Mouse (Mus musculus) thymus, postnatal 0 days (tissue): Measurements from ENCODE around the gene Tdrd7. TPM values are rescaled to one million over a fixed set of nuclear protein-coding genes. Genes with fewer than 3 reads are reported as not detected.

ENCODE experiments used
- DNase-seq: peaks from one replicate; pipeline ENCODE4 v3.0.0-alpha.2; 2015; ENCODE audit warnings: low spot score
- polyA plus RNA-seq: library from polyadenylated mRNA; unstranded; fragments of >200 nt; fragmentation: Nextera tagmentation; extraction: Ambion mirVana; gene quantifications from 2 replicates; pipeline ENCODE4 v1.2.1, GENCODE M21; 2015

Gene Tdrd7
- polyA plus RNA-seq = 8.8 and 9.2 TPM in 2 replicates

DNA sequence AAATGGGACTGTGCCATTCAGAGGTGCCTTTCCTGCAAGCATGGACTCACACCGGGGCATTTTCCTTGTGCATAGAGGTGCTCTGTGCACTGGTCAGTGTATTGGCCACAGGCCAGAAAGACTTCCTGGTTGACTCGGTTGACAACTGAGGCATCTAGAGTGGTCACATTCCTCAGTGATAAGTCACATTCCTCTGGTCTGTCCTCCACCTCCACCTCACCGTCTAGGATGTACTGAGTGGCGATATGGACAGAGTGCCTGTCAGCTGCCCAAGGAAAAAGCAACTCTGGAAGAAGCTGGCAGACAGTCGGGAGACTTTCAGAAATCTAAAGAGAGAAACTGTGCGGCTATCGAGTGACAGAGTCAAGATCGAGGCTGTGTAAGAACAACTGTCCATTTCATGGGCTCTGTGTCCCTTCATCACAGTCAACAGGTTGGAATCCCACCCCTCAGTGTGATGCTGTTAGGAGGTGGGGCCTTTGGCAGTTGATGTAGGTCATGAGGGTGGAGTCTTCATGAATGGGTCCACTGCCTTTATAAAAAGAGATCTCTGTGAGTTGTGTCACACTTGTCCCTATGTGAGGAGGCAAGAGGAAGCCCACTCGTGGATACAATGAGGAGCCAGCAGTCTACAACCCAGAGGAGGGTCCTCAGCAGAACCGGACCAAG lies at the start of gene Tdrd7:
TSS of gene Tdrd7 (plus strand) at position 564 of the 669 bp plus-strand sequence.
- DNase-seq = no peak

DNA sequence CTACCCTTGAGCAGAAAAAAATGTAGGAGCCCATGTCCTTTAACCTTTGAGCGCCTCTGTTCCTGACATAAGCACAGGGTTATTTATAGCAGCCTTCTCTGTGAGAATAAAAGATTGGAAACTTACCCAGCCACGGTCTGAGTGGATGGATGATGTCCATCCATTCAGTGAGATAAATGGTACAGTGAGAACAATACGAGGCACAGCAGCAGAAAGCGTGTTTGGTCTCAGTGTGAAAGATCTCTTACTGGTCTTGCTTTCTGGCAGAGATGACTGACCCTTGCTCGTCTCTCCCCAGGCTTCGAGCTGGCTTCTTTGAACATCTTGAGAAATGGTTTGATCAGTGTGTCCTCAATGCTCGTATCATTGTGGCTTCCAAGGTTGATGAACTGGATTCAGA lies 48.0 kb upstream of the Tdrd7 start:
- DNase-seq = no peak

DNA sequence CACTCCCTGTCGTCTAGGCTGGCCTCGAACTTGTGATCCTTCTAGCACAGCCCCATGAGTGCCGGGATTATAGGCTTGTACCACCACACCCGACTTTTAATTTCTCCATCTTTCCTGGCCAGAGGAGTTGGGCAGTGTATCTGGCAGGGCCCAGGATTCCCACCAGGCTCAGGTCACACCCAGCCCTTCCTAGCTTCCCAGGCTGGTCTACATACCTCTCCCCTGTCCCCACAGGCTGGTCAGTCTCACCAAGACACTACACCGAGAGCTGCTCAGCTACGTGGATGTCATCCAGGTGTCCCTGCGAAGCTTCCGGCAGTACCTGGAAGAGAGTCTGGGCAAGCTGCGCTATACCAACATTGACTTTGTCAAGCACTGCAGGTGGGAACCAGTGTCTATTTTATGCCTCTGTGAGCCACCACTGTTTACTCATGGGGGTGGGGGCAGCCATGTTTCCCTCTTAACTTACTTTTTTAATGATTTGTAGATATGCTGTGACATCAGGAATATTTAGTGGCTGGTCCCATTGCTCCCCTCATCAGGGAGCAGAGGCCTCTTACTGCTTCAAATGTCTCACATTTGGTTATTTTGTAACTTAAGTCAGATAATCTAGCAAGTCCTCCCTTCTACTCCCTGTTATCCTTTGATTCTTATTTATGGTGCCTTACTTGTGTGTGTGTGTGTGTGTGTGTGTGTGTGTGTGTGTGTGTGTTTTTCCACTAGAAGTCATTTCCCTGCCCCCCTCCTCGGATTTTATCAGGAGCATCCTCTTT lies 43.3 kb upstream of the Tdrd7 start:
- DNase-seq = no peak

DNA sequence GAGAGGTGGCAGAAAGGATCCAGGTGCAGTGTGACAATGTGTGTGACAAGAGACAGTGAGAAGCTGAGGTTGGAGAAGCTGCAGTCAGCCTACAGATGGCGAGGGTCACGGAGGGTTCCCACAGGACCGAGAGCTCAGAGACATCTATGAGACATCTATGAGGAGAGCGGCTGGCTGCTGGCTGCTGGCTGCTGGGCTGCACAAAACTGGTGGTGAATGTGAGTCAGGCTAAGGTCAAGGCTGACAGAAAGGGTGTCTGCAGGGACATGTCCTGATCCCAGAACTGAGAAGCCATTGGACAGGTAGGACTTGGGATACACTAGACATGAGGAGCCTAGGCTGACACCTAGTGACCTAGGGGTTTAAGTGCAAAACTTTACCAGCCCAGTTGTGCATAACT lies 41.1 kb upstream of the Tdrd7 start:
- no peak for DNase-seq

DNA sequence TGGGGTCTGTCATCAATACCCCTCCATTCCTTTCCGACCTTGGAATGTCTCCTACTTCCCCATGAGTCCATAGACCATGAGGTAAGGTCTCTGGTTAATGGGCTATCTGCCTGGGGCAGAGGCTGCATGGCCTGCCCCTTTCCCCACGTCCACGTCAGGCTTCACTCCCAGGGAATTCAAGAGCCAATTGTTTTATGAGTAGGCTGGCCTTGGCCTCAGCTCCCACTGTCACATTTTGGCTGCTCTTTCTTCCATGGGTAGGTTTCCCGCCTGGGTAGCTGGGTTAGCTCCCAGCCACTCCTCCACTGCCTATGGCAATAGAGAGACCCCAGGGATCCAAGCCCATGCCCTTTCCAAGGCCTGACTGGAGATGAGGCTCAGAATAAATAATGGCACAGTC lies 36.6 kb upstream of the Tdrd7 start:
- DNase-seq = no peak

DNA sequence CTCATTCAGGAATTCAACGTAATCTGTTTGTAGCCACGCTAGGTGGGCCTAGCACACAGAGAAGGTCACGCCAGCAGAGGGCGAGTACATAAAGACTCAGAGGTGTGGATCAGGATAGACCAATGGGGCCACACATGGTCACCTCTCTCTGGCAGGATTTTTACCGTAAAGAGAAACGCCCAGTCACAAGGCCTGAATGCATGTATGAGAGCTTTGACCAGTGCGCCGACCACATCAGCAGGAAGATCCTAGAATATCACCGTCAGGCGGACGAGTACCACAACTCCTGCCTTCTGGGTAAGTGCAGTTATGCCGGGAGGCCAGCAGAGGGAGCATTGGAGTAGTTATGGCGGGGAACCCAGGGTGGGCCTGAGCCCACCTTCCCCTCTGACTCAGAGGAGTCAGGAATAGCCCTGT lies 23.5 kb upstream of the Tdrd7 start:
- peak; percentile 53 for DNase-seq

DNA sequence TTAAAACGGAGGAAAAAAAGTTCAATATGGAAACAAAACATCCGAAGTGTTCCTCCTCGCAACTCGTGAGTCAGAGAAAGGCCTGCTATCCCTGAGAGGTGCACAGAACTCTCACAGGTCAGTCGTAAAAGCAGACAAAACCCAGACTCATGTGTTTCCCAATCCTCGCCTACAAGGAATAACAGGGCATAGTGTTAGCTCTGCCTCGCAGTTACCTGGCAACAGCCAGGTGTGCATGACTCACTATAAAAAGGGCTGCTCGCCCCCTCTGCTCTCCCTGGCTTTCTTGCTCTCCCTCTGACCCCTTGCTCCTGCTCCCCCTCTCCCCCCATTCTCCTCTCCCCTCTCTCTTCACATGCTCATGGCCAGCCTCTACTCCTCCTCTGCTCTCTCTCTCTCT lies 17.4 kb upstream of the Tdrd7 start:
- DNase-seq = no peak

DNA sequence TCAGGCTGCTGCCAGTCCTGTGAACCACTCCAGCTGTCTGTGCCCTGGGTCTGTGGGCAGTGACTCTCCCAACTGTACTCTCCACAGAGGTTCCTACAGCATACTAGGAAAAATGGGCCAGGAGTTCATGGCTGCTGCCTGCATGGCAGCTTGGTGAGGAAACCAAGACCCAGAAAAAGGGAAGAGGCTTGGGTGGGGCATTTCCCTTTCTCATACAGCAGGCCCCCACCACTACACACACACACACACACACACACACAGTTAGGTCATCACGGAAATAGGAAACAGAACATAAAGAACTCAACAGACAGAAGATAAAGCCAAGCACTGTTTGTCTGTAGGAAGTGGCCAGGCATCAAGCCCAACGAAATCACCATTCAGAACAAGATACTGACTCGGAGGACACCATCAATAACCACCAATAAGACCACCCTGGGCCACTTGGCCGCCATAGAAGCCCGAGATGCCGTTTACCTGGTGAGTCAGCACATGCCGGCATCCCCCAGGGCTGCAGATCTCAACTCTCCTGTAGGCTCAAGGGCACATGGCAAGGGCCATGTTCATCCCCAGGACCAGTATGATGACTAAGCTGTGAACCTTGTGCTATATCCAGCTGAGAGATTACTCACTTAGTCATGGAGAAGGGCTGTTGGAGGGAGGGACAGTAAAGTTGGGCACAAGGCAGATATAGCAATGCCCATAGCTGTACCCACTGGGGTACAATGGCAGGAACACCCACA lies 15.9 kb upstream of the Tdrd7 start:
- DNase-seq = no peak

DNA sequence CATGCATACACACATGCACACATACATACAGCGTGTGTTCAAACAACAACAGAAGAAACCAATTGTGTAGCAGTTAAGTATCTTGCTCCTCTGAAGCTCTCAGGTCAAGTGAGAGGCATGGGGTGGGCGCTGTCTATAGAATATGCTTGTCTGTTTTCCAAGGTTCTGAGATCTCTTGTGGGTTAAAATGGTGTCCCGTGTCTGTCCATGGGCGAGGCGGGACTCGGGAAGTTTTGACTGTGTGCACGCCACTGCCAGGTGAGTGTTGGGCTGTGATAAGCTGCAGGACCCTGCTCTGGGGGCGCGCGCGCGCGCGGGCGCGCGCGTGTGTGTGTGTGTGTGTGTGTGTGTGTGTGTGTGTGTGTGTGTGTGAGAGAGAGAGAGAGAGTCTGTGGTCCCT lies 13.3 kb upstream of the Tdrd7 start:
- no peak for DNase-seq

DNA sequence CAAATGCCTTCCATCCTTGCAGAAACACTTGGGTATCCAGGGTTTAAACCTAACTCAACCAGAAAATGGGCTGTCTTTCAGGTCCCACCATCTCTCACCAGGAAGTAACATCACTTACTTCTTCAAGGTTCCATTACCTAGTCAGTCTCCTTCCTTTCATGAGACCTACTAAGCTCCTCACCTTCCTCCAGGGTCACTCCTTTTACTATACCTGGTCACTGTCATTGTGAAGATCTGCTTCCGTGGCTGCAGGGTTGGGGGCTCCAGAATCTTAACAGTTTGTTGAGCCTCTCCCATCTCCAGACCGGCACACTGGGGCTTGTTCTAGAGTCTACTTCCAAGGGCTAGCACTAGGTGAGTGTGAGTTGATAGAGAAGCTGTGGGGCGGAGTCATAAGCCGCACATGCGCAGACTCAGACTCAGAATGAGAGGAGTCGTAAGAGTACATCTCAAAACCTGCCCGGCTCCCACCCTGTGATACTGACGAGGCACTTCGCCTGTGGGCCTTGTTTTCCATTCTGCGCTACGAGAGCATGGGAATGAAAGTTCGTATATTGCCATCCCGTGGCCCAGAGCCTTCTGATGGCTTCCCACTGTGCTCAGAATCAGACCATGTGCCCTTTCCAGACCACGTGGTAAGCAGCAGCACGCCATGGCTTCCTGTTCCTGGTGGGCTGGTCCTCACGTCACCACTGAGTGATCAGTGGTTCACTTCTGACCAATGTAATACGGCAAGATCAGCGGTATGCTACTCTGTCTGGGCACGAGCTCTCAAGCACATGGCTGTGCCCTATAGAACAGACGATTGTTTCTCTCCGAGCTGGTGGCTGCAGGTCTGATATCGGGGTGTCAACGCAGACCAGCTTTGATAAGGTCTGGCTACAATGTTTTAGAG lies 11.9 kb upstream of the Tdrd7 start:
- no peak for DNase-seq

DNA sequence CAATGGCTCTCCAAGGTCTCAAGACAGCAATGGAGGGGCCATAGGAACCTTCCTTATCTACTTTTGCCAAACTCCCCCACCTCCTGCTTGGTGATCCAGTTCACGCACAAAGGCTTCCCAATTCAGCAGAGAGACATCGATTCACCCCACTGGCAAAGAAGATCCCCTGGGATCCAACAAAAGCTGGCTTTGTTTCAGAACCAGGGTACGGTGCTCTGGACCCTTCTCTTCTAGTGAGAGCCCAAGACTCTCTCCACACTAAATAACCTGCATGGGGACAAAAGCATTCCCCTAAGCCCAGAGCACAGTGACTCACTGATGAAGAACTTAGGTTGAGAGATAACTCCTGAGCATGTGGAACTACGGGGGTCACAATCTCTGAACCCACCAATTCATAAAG lies 9.9 kb upstream of the Tdrd7 start:
- DNase-seq = no peak

DNA sequence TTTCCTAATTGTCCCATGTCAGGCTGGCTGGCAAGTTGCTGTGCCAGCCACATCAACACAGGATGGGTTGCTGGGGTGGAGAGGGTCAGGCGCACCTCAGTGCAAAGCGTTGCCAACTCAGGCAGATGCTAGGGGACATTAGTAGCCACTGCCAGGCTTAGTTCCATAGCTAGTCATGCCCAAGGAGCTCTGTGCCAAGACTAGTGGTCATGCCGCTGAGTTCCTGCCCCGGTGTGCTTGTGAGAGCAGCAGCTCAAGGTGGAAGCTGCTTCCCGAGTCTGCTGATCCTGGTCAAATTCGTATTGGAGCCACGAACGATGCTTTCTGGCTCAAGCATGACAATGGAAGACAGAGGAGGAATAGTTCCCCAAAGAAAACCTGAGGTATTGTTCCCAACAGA lies 9.0 kb upstream of the Tdrd7 start:
- DNase-seq = no peak

DNA sequence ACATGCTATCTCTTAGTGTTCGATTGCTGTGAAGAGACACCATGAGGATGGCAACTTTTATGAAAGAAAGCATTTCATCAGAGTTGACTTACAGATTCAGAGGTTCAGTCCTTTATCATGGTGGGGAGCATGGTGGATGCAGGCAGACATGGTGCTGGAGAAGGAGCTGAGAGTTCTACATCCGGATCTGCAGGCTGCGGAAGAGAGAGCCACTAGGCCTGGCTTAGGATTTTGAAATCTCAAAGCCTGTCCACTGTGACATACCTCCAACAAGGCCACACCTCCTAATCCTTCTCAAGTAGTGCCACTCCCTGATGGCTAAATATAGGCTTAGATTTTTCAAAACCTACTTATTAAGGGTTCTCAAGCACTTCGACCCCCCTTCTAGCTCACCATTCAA lies 8.4 kb upstream of the Tdrd7 start:
- no peak for DNase-seq

DNA sequence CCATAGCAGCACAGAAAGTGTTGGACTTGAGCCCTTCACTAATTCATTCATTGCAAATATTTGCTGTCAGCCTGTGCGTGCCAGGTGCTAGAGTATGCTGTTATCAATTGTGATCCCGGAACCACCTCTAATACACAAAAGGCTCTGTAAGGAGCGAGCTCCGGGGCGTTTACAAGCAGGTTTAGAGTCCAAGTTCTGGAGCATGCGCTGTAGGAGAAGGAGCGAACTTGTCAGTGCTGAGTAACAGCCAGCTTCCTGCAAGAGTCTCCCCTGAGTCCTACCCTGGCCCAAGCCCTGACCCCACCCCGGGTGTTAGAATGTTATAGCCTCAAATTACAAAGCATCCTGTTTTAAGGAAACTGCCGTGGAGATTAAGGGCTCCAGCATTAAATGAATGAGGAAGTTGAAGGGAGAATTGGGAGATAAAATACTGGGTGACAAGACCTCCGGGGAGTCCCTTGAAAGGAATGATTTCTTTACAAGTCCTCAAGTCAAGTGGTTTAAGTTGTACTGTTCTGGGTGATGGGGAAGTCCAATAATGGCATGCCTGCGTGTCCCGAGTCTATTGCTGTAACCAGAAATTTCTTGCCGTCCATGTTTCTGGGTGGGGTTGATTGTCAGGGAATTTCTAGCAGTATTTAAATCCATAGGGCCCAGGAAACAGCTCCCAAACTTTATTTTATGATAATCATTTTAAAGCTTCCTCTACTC lies 758 bp downstream of the Tdrd7 start:
- DNase-seq = no peak

DNA sequence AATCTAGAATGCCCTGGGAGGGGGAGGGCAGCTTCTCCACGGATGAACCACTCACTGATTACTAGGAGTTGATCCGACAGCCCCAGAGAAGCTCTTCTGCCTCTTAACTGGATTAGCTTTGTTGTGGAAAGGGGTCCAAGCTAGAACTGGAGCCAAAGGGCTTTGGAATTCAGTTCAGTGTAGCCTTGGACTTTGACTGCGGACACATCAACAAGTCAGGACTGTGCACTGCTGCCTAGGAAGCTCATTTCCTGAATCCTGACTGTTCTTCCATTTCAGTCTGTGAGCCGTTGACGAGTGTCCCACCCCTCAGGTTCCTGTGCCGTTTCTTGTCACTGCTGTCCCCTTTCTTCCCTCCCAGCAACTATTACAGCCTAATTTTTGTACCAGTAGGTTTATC lies 1.6 kb downstream of the Tdrd7 start:
- DNase-seq = no peak

DNA sequence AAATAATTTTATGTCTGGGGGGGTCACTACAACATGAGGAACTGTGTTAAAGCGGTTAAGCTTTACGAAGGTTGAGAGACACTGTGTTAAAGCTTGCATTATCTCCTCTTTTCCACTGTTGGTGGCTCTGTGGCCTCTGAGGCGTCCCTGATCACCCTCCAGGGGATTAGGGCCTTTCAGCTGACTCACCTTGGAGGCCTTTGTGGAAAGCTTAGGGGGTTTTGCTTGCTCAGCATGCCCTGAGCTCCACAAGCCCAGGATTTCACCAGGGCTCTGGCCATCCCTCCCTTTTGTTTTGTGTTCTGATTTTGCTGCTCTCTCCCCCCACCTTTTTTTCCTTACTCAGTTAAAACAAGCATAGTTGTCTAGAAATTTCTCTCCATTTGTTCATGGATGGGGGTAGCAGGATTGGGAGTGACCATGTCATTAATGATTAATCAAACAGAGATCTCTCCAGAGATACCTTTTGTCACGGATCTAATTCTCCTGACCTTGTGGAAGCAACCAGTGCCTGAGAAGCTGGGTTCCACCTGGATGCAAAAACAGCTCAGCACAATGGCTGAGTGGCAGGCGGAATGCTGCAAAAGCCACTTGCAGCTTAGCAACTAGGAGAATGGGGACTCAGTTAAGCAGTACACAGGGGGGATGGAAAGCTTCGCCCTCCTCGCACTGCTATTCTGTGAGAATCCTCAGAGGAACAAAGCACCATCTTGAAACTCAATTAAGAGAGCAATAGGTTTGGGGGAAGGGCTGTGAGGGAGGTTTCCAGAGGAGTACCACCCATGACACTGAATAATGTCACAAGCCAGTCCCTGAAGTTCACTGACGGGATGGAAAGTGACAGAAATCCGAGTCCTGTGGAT lies 2.6 kb downstream of the Tdrd7 start:
- DNase-seq = no peak

DNA sequence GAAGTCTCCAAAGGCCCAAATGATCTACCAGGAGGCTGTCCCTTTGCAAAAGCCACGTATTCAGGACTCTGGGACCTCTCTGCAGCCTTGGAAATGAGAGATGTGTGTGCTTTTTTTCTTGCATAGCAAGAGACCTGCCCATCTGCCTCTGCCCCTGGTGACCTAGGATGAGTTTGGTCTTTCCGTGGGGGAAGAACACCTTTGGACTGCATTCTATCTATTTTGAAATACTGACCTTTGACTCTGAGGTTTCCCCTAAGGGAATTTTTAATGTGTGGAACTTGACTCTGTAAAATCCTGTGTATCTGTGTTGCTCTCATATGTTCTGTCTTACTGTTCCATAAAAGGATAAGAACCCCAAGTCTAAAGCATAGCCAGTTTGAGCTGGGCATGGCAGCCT lies 3.9 kb downstream of the Tdrd7 start:
- DNase-seq = no peak

DNA sequence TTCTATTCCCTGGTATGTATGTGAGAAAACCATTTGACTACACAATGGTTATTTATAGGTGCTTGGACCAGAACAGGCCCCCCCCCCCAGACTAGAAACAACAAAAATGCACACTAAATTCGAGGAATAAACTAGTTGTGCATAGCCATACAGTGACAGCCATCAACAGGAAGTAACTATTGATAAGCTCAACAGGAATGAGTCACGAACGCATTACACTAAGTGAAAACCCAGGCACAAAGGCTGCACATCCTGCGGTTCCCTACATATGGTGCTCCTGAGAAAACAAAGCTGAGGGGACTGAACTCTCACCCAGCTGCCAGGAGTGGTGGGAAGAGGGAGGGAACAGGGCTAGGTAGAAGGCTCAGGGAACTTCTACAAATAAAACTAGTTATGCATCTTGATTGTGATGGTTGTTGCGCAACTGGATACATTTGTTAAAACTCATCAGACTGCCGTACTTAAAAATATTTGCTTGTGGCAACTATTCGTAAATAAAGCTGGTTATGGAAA lies 5.0 kb downstream of the Tdrd7 start:
- DNase-seq = no peak

DNA sequence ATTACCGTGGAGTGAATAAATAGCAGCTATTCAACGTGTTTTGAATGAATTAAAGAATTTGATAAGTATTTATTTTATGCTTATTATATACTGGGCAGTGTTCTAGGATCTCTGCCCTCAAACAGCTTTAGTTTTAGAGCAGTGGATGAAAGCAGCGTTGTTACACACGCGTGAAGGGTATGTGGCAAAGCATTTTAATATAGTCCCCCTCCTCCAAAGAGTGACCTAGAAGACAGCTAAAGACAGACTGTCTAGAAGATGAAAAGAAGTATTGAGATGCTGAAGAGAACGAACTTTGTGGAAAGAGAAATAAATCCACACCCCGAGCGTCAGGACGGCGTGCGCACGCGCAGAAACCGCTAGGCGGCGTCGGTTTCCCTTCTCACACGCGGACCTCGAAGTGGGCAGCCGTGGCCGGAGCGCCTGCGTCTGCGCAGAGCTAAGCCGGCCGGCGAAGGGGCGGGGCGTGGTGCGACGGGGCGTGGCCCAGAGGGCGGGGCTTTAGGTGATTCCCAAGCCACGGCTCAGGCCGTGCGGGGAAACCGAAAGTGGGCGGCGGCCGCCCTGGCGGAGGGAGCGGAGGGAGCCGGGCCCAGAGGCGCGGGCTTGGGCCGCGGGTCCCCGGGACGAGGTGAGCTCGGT lies 6.8 kb downstream of the Tdrd7 start:
- peak; percentile 66 for DNase-seq
